Mouse (Mus musculus) c-Kit-positive CD71-negative TER-119-negative erythroid progenitor cells, embryonic 14.5 days (primary cell): ENCODE measurements around the gene Scimp.
A peak's percentile ranks its signal among the peaks of the same experiment; 100 is the strongest.
"Not testable (repeated sequence)": the region's sequence is repeated elsewhere in the genome, so short reads cannot be mapped to it uniquely, and the experiment has no call there.

Experiments
- DNase-seq: peaks from one replicate; pipeline ENCODE4 v3.0.0-alpha.2; 2013; ENCODE audit warnings: low read depth

Scimp gene

DNA sequence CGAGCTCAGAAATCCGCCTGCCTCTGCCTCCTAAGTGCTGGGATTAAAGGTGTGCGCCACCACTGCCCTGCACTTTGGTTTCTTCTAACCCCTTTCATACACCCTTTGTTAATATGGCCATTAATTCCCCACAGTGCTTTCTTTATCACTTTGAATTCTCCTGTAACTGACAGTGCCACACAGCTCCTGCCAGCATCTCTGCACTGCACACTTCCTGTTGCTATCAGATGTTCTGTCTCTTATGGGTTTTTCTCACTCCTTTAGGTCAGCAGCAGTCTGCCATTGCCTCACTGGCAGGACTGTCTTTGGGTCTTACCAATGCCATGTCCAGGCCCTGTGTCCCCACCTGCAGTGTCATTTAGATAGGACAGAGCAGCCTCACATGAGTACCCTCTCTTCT lies 41.6 kb downstream of the Scimp start:
- no peak for DNase-seq

DNA sequence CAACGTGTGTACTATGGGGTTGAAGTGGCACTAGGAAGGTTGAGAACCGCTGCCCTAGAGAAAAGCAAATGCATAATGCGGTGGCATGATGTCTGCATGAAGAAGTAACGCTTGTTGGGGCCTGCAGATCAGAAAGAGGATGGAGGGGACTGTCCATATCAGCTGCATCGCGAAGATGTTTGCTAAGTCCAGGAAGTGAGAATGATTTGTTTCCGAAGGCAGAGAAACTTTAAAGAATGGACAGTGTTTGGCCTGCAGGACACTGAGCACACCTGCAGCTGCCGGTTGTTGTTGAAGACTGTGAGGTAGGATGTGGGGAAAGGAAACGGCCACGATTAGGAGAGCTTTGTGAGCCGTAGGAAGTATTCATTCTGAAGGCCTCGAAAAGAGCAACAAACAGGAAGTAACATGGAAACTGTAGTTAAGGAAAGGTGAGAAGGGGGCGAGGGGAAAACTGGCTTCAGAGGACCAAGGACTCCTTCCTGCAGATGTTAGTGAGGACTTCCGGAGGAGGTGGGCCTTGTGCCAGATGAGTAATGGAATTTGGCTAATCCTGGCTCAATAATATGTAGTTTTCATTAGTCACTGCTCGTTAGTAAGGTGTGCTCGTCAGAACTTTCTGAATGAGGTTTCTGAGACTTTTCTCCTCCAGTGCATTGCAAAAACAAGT lies 46.5 kb downstream of the Scimp start:
- no peak for DNase-seq

DNA sequence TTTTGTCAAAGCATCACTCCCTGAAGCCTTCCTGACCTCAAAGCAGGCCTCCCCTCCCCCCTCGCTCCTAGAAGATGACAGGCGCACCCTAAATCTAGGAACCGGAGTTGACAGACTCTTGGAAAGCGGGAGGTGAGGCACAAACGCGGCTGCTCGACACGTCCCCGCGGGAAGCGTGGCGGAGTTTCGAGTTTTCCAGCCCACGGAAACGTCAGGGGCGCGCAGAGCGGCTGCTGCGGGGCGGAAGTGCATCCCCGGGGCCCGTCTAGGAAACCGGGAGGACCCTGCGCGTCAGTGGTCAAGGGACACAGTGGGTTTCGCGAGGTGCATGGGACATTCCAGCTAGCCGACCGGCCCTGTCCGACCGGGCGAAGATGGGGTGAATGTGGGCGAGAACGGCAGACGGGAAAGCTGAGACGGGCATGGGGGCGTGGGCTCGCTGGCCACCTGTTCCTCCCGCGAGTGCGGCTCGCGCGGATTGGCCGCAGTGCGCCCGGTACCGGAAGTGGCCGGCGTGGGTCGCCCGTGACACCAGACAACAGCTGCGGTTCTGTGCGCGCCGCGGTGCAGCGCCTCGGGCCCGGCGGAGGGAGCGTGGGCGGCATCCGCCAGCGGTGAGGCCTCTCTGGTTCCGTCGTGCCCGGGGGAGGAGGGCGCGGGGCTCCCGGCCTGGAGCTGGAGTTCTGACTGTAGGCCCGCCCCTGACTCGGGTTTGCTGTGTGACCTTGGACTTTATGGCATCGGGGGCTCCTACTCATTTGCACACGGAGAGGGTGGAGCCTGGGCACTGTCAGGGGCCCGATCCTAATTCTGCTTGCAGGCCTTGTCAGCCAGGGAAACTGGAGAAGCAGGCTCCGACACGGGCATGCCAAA lies 48.2 kb downstream of the Scimp start, which contains the start of gene Zfp3:
Gene Zfp3 (plus strand): TSS at position 274 of the 873 bp plus-strand sequence.
- peak; percentile 38 for DNase-seq

DNA sequence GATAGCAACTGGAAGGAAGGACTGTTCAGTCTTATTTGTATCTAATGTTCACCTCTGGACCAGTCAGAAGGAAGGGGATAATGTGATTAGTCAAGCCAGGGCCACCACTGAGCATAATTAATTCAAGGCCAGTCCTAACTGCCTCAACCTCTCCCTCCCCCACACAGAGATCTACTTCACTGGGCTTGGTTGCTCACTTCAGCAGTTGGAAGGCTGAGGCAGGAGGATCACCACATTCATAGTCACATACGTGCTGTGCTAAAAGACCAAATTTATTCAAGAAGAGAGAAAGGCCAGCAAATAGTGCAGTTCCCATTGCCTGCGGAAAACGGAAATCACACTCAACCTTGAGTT lies 48.8 kb downstream of the Scimp start:
- no peak for DNase-seq

DNA sequence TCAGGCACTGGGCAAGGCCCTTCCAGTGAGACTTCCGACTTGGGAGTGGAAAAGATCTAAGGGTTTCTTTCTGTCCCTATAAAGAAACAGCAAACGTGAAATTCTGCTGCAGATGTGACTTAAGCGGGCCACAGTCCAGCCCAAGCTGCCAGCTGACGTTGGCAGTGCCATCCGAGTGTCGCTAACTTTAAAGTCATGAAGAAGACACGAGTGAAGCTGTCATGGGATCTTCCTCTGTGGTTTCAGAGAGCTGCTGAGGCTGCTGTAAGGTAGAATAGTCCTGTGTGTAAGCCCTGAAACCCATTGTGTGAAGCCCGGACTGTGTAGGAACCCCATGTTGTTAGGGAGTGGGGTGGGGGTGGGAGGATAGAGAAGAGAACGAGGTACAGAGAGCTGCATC lies 49.7 kb downstream of the Scimp start:
- no peak for DNase-seq

DNA sequence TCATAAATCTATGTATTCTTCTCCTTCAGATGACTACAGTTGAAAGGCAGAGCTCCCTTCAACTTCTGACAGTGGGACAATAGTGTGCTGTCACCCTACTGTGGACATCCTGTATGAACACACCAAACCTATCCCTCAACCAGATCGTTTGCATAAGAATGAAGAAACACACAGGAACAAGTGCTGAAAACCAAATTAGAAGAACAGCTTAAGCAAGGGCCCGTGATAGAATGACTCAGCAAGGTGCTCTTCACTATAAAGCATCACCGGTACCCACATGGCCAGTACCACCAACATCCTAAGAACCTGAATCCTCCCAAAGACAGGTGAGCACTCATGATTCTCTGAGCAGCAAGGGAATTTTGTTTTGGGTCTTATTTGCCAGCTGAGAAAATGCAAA lies 51.9 kb downstream of the Scimp start:
- not testable (repeated sequence) for DNase-seq

DNA sequence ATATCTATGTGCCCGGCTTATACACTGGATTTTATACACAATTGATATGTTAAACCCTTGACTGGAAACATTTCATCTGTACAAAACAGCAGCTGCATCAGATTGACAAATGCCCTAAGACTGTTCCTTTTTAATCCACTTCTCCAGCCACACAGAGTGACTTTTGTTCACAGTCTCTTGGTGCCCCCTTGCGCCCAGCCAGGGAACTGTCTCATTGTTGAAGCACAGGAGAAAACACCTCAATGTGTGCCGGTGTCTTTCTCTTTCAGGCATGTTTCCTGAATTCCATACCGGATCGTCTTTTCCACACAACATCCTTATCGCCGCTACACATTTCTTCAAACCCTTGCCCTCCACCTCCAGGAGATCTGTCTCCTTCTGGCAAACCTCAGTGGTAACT lies 56.7 kb downstream of the Scimp start:
- DNase-seq, result peak; percentile 76

DNA sequence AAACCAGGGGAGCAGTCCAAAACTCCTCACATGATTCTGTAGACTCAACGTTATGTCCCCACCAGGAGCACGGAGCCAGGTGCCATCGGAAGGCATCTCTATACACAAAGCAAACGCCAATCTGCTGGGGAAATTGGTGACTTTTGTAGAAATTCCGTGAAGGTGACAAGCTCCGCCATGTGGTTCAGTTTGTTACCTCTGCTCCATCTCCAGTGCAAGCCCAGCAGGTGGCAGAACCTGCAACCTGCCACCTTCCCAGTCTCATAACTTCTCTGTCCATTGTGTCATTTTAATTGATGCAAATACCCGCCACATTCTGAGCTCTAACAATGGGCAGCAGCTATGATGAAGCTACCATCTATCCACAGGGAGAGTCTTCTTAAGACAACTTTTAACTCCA lies 57.4 kb downstream of the Scimp start:
- DNase-seq, result no peak

DNA sequence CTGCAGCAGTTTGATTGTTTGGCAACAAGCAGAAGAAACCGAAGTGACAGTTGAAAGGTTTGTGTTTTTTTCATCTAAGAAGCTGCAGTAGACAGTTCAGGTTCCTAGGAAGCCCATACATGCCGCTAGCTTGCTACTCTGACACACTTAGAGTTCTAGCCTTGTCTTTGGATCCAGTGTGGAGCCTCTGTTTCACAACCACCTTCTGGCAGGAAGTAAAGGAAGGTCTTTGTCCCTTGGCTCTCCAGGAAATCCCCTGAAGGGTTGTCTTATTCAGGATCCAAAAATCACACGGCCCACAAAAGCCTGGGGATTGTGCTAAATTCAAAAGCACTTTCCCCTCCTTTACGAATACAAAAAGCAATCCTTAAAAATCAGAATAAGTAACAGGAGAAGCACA lies 57.9 kb downstream of the Scimp start:
- no peak for DNase-seq

DNA sequence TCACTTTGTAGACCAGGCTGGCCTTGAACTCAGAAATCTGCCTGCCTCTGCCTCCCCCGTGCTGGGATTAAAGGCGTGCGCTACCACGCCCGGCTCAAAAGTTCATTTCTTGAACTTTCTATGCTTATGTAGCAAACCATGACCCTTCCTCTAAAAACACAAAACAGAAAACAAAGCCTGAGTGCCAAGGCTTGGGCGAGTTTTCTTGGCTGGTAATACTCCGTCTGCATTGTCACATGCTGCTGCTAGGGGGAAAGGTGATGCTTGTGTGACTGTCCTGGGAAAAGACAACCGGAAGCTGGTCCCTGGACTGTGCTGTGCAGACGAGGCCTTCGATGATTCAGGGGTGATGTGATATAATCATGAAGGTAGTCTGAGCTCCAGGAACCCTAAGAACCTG lies 59.2 kb downstream of the Scimp start:
- DNase-seq, result no peak

DNA sequence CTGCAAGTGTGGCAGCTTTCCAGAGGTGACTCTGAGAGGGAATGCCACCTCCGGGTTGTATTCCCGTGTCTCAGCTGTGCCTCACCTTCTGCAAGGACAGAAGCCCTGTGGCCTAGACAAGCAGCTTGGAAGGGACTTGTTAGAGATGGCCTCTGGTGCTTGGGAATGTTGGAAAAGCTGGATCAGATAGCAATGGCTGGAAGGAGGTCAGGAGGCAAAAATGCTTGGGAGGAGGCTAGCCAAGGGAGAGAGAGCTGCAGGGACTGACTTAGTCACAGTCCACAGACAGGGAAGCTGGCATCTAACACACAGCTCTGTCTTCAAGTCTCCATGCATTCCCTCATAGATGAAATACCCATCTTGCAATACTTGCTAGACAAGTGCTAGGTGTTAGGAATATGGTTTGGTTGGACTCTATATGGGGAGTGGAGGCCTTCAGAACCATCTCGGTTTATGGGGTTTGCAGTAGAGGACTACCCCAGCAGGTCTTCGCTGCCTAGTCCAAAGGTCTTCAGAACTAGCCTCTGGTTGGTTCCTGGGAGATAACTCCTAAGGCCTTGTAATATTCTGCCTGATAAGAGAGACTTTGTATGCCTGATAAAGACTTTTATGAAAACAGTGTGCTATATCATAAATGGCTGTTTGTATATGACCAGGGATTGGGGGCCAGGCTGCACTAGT lies 59.9 kb downstream of the Scimp start:
- DNase-seq, result no peak

DNA sequence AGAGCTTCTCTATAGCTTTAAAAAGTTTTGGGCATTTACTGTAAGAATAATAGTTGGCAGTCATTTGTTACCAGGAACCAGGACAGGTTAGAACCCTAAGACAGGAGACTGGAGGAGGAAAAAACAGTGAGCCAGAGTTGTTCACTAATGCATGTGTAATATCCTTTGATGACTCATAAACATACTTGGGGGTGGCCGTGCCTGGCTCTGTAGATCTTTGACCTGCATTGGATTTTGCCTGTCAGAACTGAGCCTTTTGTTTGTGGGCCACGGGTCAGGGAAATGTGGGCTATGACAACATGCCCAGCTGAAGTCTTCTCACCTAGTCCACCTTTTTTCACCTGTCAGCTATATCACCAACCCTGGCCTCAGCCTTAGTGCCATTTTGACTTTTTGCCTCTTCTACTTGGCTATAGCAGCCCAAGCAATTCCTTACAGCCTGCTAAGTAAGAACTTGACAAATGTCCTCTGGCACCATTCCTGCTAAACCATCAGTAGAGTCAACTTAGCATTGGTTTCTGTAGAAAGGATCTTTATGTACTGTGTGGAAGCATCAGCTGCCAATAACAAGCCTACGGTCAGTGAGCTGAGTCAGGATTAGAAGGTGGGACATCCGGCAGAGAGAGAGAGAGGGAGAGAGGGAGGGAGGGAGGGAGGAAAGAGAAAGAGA lies 64.4 kb downstream of the Scimp start:
- no peak for DNase-seq

DNA sequence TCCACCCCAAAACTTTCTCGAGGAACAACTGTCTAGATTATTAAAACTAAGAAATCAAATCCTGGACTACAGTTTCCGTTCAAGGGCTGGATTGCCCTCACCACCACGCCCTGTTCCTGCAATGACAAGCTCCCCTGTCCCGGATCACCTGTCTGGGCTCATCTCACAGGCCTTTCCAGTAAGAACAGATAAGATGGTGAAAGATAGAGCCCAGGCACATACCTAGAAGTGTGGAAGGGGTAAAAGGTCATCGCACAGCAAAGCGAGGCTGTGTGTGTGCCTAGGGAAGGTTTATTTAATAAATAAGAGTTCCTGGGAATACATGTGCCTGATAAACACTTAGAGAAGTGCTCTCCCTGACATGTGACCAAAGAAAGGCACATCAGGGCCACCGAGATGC lies 66.8 kb downstream of the Scimp start:
- no peak for DNase-seq

DNA sequence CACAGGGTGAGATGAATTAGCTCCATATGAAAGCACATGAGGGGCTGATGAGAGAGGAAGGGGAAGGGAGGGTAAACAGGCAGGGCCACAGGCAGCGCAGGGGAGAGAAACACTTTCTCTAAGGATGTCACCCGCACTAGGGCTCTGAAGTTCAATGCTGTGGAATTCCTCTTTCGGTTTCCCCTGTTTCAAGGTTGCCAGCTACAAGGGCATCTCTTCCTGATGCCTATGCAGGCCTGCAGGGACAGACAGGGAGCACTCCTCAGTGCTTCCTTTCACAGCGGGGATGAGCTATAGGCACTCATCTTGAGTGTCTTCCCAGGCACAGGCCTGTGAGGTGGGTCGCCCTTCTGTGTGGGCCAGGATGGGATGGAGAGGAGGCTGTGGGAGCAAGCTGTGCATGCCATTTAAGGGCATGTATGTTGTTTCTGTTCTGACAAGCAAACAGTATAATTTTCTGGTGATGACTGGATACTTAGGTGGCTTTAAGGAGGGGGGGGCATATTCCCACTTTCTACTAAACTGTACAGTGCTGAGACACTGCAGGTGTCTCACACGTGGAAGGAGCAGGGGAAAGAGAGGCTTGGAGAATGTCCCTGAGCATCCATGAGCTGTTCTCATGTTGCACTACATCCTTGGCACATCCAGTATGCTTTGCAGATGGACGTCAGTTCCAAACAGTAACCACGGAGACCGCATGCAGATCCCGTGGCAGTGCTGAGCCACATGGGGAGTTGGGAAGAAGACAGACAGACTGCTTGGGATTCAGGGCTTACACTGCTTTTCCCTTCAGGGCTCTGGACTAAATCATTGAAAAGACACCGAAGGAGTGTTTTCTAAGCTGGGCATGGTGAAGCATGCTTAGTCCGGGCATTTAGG lies 69.6 kb downstream of the Scimp start:
- no peak for DNase-seq

DNA sequence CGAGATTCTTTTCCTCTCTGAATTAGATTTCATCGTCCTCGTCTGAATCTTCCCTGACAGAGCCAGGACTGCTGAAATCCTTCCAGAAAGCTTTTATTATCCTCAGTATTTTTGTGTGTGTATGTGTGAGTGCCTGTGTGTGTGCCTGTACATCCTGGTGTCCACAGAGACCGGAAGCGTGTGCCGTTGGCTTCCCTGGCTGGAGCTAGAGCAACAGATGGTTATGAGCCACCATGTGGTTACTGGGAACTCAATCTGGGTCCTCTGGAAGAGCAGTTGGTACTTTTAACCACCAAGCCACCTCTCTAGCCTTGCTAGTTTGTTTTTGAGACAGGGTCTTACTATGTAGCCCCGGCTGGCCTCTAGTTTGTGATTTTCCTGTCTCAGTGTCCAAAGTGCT lies 70.3 kb downstream of the Scimp start:
- DNase-seq, result no peak

DNA sequence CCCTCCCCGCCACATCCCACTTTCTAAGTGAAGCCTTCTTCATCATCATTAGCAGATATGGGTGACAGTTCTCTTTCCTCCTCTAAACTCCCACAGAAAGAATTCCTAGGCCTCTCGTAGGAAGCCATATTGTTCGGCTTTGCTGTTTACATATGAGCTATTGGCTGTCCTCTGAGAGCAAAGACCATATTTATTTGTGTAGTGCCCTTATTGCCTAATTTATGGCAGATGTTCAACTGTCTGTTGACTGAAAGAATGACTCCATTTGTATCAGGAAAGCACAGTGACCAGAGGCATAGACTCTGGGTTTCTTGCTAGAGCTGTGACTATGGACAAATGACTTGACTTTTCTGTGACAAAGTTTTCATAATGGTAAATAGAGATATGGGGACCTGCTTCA lies 70.8 kb downstream of the Scimp start:
- no peak for DNase-seq
